ENCODE assay signal across 18 mouse cellular contexts in the genomic region with DNA sequence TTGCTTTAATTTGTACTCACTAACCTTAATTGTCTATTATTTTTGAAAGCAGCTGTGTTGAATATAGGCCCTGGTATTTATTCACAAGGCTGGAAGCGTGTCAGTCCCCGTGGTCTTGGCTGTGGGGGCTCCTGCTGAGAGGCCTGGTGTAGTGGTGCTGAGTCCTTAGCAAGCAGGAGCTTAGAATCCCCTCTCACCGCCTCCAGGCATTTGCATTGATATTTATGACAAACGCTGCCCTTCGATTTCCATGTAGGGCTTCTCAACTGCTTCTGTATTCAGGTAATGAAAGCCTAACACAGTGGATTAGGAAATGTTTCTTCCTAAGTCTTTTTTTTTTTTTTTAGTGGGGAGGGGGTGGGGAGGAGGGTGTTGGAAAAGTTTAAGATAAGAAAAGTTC.
DNase-seq lines count a peak whose midpoint lies in the region; ATAC-seq and TF ChIP-seq lines count a peak whose summit lies in the region.
"Had no signal": no experiment of that assay in that cellular context is flagged by ENCODE, and none has a peak within 500 bp of the region (broad histone marks: within the 10 kb centered on the region; RNA-seq: fewer than 3 reads in every experiment).

No protein-coding gene starts in this region.

- H3K9me3 ChIP-seq in heart, embryonic 10.5 days, result no peaks in the 10 kb centered on the region
- peaks cover 8% of the 10 kb centered on the region for H3K9me3 ChIP-seq in heart, embryonic 12.5 days (replicated peaks)
- H3K9me3 ChIP-seq in midbrain, embryonic 13.5 days, result 0 out of 2 replicates have a peak, but pooled peaks cover 5% of the 10 kb centered on the region
- no peaks in the 10 kb centered on the region for H3K9me3 ChIP-seq in midbrain, postnatal 0 days (ENCODE audit: low read length)
- peaks cover under 1% of the 10 kb centered on the region; the same call in 1 of the 2 replicates for H3K9me3 ChIP-seq in midbrain, embryonic 16.5 days (replicated peaks; ENCODE audit: control insufficient read depth, low read length, poor library complexity, severe bottlenecking)
- H3K9me3 ChIP-seq in midbrain, embryonic 15.5 days, result no peaks in the 10 kb centered on the region; the same call in 1 of the 2 replicates
- H3K9me3 ChIP-seq: embryonic facial prominence, embryonic 12.5 days; forebrain, embryonic 13.5 days; forebrain, embryonic 15.5 days had no signal

- H3K4me2 ChIP-seq in heart, embryonic 12.5 days, result no peak overlapping the region
- no peak overlapping the region for H3K4me2 ChIP-seq in midbrain, embryonic 13.5 days (replicated peaks)
- H3K4me2 ChIP-seq in midbrain, postnatal 0 days (ENCODE audit: low read depth, low read length, poor library complexity, severe bottlenecking), result no peak overlapping the region
- no peak overlapping the region for H3K4me2 ChIP-seq in midbrain, embryonic 16.5 days (ENCODE audit: low read length)
- no peak overlapping the region for H3K4me2 ChIP-seq in midbrain, embryonic 15.5 days
- H3K4me2 ChIP-seq: embryonic facial prominence, embryonic 12.5 days; forebrain, embryonic 13.5 days; forebrain, embryonic 15.5 days had no signal

- H3K27ac ChIP-seq in heart, embryonic 10.5 days, result no peak overlapping the region
- H3K27ac ChIP-seq in heart, embryonic 12.5 days (ENCODE audit: poor library complexity, severe bottlenecking), result no peak overlapping the region
- H3K27ac ChIP-seq in midbrain, embryonic 13.5 days, result 0 out of 2 replicates have a peak overlapping the region, but pooled peaks have one; percentile 25
- no peak overlapping the region for H3K27ac ChIP-seq in midbrain, postnatal 0 days (ENCODE audit: low read depth, low read length)
- peak overlapping the region; percentile 38 for H3K27ac ChIP-seq in midbrain, embryonic 16.5 days (ENCODE audit: low read length)
- no peak overlapping the region for H3K27ac ChIP-seq in midbrain, embryonic 15.5 days
- H3K27ac ChIP-seq: embryonic facial prominence, embryonic 10.5 days; embryonic facial prominence, embryonic 12.5 days; forebrain, embryonic 13.5 days; forebrain, embryonic 15.5 days had no signal

- DNase-seq in heart, embryonic 10.5 days (ENCODE audit: low spot score), result peak; percentile 63
- no peak for DNase-seq in midbrain, postnatal 0 days (ENCODE audit: low spot score)
- DNase-seq in left cerebral cortex, postnatal 36 days (ENCODE audit: low spot score in 2 of 2), result no peak
- DNase-seq: adrenal gland, postnatal 10 days; adrenal gland, postnatal 25 days; cerebellum, adult 11-12 months; cerebellum, adult 2 months; cerebellum, adult 9-10 months; cerebellum, postnatal 10 days; cerebellum, postnatal 25 days had no signal

- no peak for ATAC-seq in heart, embryonic 12.5 days (ENCODE audit: insufficient number of reproducible peaks, low FRiP score)
- ATAC-seq in midbrain, embryonic 13.5 days, result no peak
- no peak for ATAC-seq in midbrain, postnatal 0 days (ENCODE audit: low FRiP score)
- ATAC-seq in midbrain, embryonic 16.5 days, result no peak
- ATAC-seq in midbrain, embryonic 15.5 days (replicated peaks), result no peak
- ATAC-seq: forebrain, embryonic 13.5 days; forebrain, embryonic 15.5 days had no signal

- H3K4me1 ChIP-seq in heart, embryonic 10.5 days, result 0 out of 2 replicates have a peak, but pooled peaks cover 3% of the 10 kb centered on the region
- no peaks in the 10 kb centered on the region; the same call in 1 of the 2 replicates for H3K4me1 ChIP-seq in heart, embryonic 12.5 days (replicated peaks)
- H3K4me1 ChIP-seq in midbrain, embryonic 13.5 days (replicated peaks), result peaks cover 23% of the 10 kb centered on the region
- H3K4me1 ChIP-seq in midbrain, postnatal 0 days (ENCODE audit: insufficient read depth, low read length), result peaks cover 3% of the 10 kb centered on the region; the same call in 1 of the 2 replicates
- H3K4me1 ChIP-seq in midbrain, embryonic 16.5 days (ENCODE audit: control insufficient read depth, insufficient read depth, low read length), result peaks cover 9% of the 10 kb centered on the region
- H3K4me1 ChIP-seq in midbrain, embryonic 15.5 days, result peaks cover 23% of the 10 kb centered on the region
- H3K4me1 ChIP-seq: embryonic facial prominence, embryonic 10.5 days; embryonic facial prominence, embryonic 12.5 days; forebrain, embryonic 13.5 days; forebrain, embryonic 15.5 days had no signal

- no peak for TF ChIP-seq CTCF in midbrain, postnatal 0 days (IDR thresholded peaks at IDR 0.05)

- WGBS in heart, embryonic 10.5 days, result 58% methylated on average over 5 of the region's 5 CpGs
- WGBS in heart, embryonic 12.5 days, result 63% methylated on average over 5 of the region's 5 CpGs
- 67% methylated on average over 5 of the region's 5 CpGs for WGBS in midbrain, embryonic 13.5 days
- WGBS in midbrain, postnatal 0 days, result 49% methylated on average over 5 of the region's 5 CpGs
- 51% methylated on average over 5 of the region's 5 CpGs for WGBS in midbrain, embryonic 16.5 days
- 49% methylated on average over 5 of the region's 5 CpGs for WGBS in midbrain, embryonic 15.5 days

- no peaks in the 10 kb centered on the region for H3K27me3 ChIP-seq in heart, embryonic 10.5 days (ENCODE audit: insufficient read depth, poor library complexity, severe bottlenecking)
- H3K27me3 ChIP-seq in heart, embryonic 12.5 days (replicated peaks), result no peaks in the 10 kb centered on the region
- no peaks in the 10 kb centered on the region for H3K27me3 ChIP-seq in midbrain, embryonic 13.5 days
- H3K27me3 ChIP-seq in midbrain, postnatal 0 days (ENCODE audit: insufficient read depth, low read length), result no peaks in the 10 kb centered on the region
- H3K27me3 ChIP-seq in midbrain, embryonic 16.5 days (ENCODE audit: control insufficient read depth, insufficient read depth, low read depth, low read length), result no peaks in the 10 kb centered on the region
- no peaks in the 10 kb centered on the region for H3K27me3 ChIP-seq in midbrain, embryonic 15.5 days (replicated peaks)
- H3K27me3 ChIP-seq: embryonic facial prominence, embryonic 12.5 days; forebrain, embryonic 13.5 days; forebrain, embryonic 15.5 days had no signal

- no peak overlapping the region for H3K4me3 ChIP-seq in heart, embryonic 10.5 days
- no peak overlapping the region for H3K4me3 ChIP-seq in heart, embryonic 12.5 days
- H3K4me3 ChIP-seq in midbrain, embryonic 13.5 days (replicated peaks), result no peak overlapping the region
- no peak overlapping the region for H3K4me3 ChIP-seq in midbrain, postnatal 0 days (ENCODE audit: low read depth, low read length)
- H3K4me3 ChIP-seq in midbrain, embryonic 16.5 days (ENCODE audit: low read depth, low read length), result no peak overlapping the region
- H3K4me3 ChIP-seq in midbrain, embryonic 15.5 days, result no peak overlapping the region
- H3K4me3 ChIP-seq: embryonic facial prominence, embryonic 10.5 days; embryonic facial prominence, embryonic 12.5 days; forebrain, embryonic 13.5 days; forebrain, embryonic 15.5 days had no signal

- no peaks in the 10 kb centered on the region for H3K36me3 ChIP-seq in heart, embryonic 10.5 days
- H3K36me3 ChIP-seq in heart, embryonic 12.5 days, result no peaks in the 10 kb centered on the region
- H3K36me3 ChIP-seq in midbrain, embryonic 13.5 days, result no peaks in the 10 kb centered on the region
- no peaks in the 10 kb centered on the region for H3K36me3 ChIP-seq in midbrain, postnatal 0 days (ENCODE audit: insufficient read depth, low read length)
- H3K36me3 ChIP-seq in midbrain, embryonic 16.5 days (ENCODE audit: control insufficient read depth, insufficient read depth, low read length), result no peaks in the 10 kb centered on the region
- H3K36me3 ChIP-seq in midbrain, embryonic 15.5 days (replicated peaks), result no peaks in the 10 kb centered on the region
- H3K36me3 ChIP-seq: embryonic facial prominence, embryonic 10.5 days; embryonic facial prominence, embryonic 12.5 days; forebrain, embryonic 15.5 days had no signal

- intact Hi-C loops in left cerebral cortex, postnatal 36 days (cut with DNase I), result no loop called here

- H3K9ac ChIP-seq in heart, embryonic 12.5 days, result no peak overlapping the region
- no peak overlapping the region for H3K9ac ChIP-seq in midbrain, embryonic 13.5 days (replicated peaks)
- H3K9ac ChIP-seq in midbrain, postnatal 0 days (replicated peaks; ENCODE audit: low read length, poor library complexity, severe bottlenecking), result no peak overlapping the region
- no peak overlapping the region for H3K9ac ChIP-seq in midbrain, embryonic 16.5 days (ENCODE audit: low read depth, low read length)
- no peak overlapping the region for H3K9ac ChIP-seq in midbrain, embryonic 15.5 days
- H3K9ac ChIP-seq: embryonic facial prominence, embryonic 12.5 days; forebrain, embryonic 13.5 days; forebrain, embryonic 15.5 days had no signal

Comparison
In these comparisons a context has a peak if more than half of its experiments do, and no peak if none do; other contexts are left out.
1. H3K27ac ChIP-seq: peak in midbrain, embryonic 13.5 days (single experiment) and midbrain, embryonic 16.5 days (single experiment); none in heart, embryonic 10.5 days (single experiment), heart, embryonic 12.5 days (single experiment), midbrain, postnatal 0 days (single experiment) and midbrain, embryonic 15.5 days (single experiment).